Mouse (Mus musculus): ENCODE results near the gene Serpinb6b.

DNA sequence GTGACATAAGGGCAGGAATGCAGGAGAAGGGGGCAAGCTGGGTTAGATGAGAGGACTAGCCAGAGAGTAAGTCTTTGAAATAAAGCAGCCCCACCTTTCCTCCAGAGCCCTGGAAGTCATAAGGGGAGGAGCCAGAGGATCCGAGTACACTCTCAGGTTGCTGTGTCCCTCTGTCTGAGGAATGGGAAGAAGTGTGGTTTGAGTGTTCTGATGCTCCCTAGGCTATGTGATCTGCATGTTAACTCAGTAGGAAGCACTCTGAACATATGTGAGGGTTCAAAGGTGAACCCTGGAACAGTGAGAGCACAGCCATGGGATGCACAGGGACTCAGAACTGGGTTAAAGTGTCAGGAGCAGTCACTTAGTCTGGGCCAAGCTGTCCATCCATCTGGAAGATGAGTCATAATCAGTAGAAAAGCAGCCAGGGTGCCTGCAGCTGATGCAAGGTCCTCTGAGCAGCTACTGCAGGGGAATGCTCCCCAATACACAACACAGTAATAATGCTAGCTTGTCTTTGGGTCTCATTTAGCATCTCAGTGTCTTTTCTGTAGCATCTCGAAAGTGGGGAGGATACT is 40.6 kb downstream of the Serpinb6b start:
- TF ChIP-seq CTCF (IDR thresholded peaks at IDR 0.05; ENCODE audit: low read depth, low read length) (no peak), EP300 (IDR thresholded peaks at IDR 0.05; ENCODE audit: insufficient read depth, low read depth, low read length) (no peak)

Data from ES-Bruce4 (cell line).